Mouse (Mus musculus) kidney, embryonic 16.5 days (tissue): ENCODE results near the gene Fam168a. TPM values are rescaled to one million over a fixed set of nuclear protein-coding genes. Genes with fewer than 3 reads are reported as not detected.

Experiments used
- ATAC-seq: fragments of 200-750 bp; cut with Nextera tagmentation; 2 replicates; pipeline ENCODE4 v1.8.0; 2017; ENCODE audit warnings: moderate TSS enrichment; ENCODE audit not compliant: low FRiP score, low TSS enrichment
- H3K27ac ChIP-seq: fragments of 300-500 bp; sonication (generic); 2 replicates; pipeline ENCODE4 v1.5.1; 2014; ENCODE audit warnings: low read length
- H3K27me3 ChIP-seq: fragments of 300-500 bp; sonication (generic); 2 replicates; pipeline ENCODE4 v1.6.1; 2014; ENCODE audit warnings: low read length, control low read depth, mixed read lengths; ENCODE audit not compliant: insufficient read depth
- H3K36me3 ChIP-seq: fragments of 300-500 bp; sonication (generic); 2 replicates; pipeline ENCODE4 v1.6.1; 2014; ENCODE audit warnings: low read length, control low read depth, mixed read lengths; ENCODE audit not compliant: insufficient read depth
- H3K4me1 ChIP-seq: fragments of 300-500 bp; sonication (generic); 2 replicates; pipeline ENCODE4 v1.6.1; 2014; ENCODE audit warnings: low read length, control low read depth, mixed read lengths; ENCODE audit not compliant: insufficient read depth
- H3K4me2 ChIP-seq: fragments of 300-500 bp; sonication (generic); replicated peaks from 2 replicates; pipeline ENCODE4 v1.6.1; 2014; ENCODE audit warnings: low read depth, low read length
- H3K4me3 ChIP-seq: fragments of 300-500 bp; sonication (generic); 2 replicates; pipeline ENCODE4 v1.5.1; 2014; ENCODE audit warnings: mild to moderate bottlenecking, low read length
- H3K9ac ChIP-seq: fragments of 300-500 bp; sonication (generic); replicated peaks from 2 replicates; pipeline ENCODE4 v1.6.1; 2014; ENCODE audit warnings: low read length
- H3K9me3 ChIP-seq: fragments of 300-500 bp; sonication (generic); 2 replicates; pipeline ENCODE4 v1.6.1; 2016; ENCODE audit warnings: low read length, control low read depth
- WGBS: fragments of 180-500 bp; shearing (Covaris S2); extraction: QIAGEN DNeasy Blood & Tissue Kit; methylation state at CpG from one replicate; pipeline ENCODE4 v1.1.7; 2014; 5-methylcytosine and 5-hydroxymethylcytosine counted together
- polyA plus RNA-seq: library from polyadenylated mRNA; unstranded; fragments of >200 nt; fragmentation: Nextera tagmentation; extraction: Ambion mirVana; gene quantifications from 2 replicates; pipeline ENCODE4 v1.2.1, GENCODE M21; 2015

Fam168a gene
- polyA plus RNA-seq, 1 experiment from 2014 or later = 35.2 TPM

DNA sequence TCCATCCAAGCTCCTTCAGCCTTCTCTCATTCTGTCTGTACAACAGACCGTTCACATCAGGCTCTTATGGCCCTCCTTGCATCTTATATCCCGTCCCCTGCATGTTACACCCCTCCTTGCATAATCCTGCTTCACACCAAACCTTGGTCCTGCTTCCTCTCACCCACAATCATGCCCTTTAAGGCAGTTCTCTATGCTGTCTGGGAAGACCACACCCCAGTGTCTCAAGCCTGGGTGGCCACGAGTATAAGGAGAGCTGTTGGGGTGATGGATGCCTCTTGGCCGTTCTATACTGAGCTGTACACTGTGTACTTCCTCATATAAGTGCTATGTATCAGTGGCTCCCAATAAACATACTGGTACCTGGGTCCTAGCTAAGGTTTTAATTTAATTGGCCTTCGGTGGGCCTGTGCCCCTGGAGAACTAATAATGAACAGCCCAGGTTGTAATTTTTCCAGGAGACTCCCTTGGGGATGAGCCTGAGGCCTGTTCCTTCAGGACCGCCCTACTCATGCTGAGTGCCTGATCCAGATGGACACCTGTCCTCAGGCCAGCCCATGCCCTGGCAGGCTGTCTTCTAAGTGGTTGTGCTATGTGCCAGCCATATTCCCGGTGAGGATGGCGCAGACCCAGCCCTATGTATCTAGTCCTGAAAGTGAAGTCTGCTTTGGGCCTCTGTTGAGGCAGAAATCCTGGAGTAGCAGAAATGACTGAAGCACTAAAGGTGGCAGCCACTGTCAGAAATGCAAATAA, 163.6 kb downstream of the Fam168a start:
- H3K36me3 ChIP-seq = peaks cover 34% of the 10 kb centered on the region
- no peak overlapping the region for H3K4me2 ChIP-seq
- 86% methylated on average over 8 of the region's 8 CpGs for WGBS
- H3K27me3 ChIP-seq = no peaks in the 10 kb centered on the region
- H3K4me3 ChIP-seq = no peak overlapping the region
- H3K9ac ChIP-seq = no peak overlapping the region
- no peak for ATAC-seq
- no peaks in the 10 kb centered on the region for H3K9me3 ChIP-seq
- H3K27ac ChIP-seq = no peak overlapping the region
- H3K4me1 ChIP-seq = peaks cover 6% of the 10 kb centered on the region; the same call in 1 of the 2 replicates

DNA sequence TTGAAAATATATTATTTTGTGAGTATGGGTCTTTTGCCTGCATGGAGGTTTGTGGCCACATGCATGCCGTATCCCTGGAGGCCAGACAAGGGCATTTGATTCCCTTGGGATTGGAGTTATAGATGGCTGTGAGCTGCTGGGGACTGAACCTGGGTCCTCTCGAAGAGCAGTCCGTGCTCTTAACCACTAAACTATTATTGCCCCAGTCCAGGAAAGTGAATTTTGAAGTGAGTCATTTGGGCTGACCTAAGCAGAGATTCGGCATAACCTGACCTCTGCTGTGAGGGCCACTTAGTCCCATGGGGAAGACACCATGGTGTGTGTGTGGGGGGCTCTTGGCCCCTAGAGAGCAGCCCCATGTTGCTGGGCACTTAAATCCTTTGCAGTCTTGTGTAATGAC, 164.9 kb downstream of the Fam168a start:
- Histone ChIP-seq H3K4me2 (no peak overlapping the region), H3K27ac (no peak overlapping the region), H3K4me3 (no peak overlapping the region), H3K9me3 (no peaks in the 10 kb centered on the region), H3K9ac (no peak overlapping the region), H3K27me3 (no peaks in the 10 kb centered on the region), H3K4me1 (peaks cover 8% of the 10 kb centered on the region; the same call in 1 of the 2 replicates), H3K36me3 (peaks cover 41% of the 10 kb centered on the region)
- 88% methylated on average over 4 of the region's 4 CpGs for whole genome bisulfite sequencing
- ATAC-seq = no peak

DNA sequence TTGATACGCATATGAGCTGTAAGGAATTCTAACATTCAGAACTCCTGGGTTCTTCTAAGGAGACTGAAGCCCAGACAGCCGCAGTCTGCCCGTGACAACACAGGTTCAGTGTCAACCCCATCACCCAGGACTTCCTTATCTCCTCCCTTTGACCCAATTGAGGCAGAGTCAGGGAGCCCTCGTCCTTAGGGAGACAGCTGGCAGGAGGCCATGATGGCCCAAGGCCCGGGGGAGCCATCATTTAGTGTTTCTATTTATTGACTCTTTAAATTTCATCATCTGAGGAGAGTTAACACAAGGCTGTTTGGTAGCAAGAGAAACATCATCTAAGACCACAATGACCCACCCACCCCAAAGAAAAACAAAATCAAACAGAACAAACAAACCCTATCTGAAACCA, 165.5 kb downstream of the Fam168a start:
- H3K9ac ChIP-seq = no peak overlapping the region
- no peaks in the 10 kb centered on the region for H3K9me3 ChIP-seq
- no peak overlapping the region for H3K4me3 ChIP-seq
- no peak overlapping the region for H3K27ac ChIP-seq
- H3K27me3 ChIP-seq = no peaks in the 10 kb centered on the region
- ATAC-seq = no peak
- H3K4me1 ChIP-seq = peaks cover 8% of the 10 kb centered on the region; the same call in 1 of the 2 replicates
- 67% methylated on average over 5 of the region's 5 CpGs for WGBS
- peaks cover 46% of the 10 kb centered on the region for H3K36me3 ChIP-seq
- H3K4me2 ChIP-seq = no peak overlapping the region

DNA sequence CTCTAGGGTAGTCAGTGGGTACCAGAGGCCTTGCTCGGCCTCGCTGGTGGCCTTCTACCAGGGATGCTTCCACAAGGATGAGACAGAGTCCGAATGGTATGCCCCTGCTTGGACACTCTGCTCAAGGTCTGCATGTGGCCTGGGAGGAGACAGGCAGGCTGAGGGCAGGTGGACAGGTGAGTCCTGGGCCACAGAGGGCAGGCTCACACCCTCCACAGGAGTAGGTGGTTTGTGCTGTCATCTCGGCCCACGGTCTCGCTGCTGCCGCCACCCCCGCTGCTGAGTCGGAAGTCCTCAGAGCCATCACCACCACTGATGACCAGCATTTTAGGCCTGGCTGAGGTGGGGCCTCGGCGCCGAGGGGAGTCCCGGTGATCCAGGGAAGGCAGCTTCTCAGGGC, 166.8 kb downstream of the Fam168a start:
- Histone ChIP-seq H3K27ac (no peak overlapping the region), H3K9ac (no peak overlapping the region), H3K4me3 (no peak overlapping the region), H3K36me3 (peaks cover 58% of the 10 kb centered on the region), H3K9me3 (no peaks in the 10 kb centered on the region), H3K4me1 (peaks cover 8% of the 10 kb centered on the region; the same call in 1 of the 2 replicates), H3K4me2 (no peak overlapping the region), H3K27me3 (no peaks in the 10 kb centered on the region)
- no peak for ATAC-seq
- 87% methylated on average over 13 of the region's 13 CpGs for WGBS

DNA sequence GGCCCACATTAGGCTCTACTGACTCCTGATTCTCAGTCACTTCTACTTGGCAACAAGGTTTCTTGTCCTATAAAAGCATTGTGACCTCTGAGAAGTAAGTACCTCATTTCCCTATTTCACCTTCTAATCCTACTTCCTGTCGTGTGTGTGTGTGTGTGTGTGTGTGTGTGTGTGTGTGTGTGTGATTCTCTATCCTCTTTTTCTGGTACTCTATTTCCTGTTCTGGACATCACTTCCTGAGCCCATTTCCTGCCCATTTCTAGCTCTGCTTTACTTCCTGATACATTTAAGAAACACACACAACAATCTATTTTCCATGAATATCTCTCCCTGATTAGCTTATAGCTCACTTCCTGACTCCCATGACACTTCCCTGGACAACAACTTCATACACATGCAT, 169.4 kb downstream of the Fam168a start:
- 46% methylated on average over 1 of the region's 1 CpGs for WGBS
- Histone ChIP-seq H3K9me3 (no peaks in the 10 kb centered on the region), H3K4me3 (no peak overlapping the region), H3K27ac (peak overlapping the region; percentile 84), H3K9ac (0 out of 2 replicates have a peak overlapping the region, but pooled peaks have one; percentile 6), H3K4me1 (peaks cover 8% of the 10 kb centered on the region; the same call in 1 of the 2 replicates), H3K36me3 (peaks cover 82% of the 10 kb centered on the region), H3K4me2 (no peak overlapping the region), H3K27me3 (no peaks in the 10 kb centered on the region)
- ATAC-seq = no peak

DNA sequence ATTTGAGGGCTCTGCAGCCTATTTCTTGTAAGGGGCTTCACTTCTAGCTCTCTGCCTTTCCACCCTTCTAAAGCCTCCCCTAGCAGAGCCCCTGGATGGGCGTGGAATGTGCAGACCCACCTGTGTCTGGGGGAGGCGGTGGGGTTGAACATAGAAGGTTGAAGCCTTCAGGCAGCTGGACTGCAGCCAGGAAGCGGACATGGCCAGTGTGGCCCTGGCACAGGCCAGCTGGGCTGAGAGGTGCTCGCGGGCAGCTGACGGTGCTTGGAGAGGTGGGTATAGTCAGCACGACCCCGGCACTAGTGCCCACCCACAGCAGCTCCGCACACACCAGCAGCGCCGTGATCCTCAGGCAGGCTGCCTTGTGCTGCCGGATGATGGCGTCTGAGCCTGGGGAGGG, 169.9 kb downstream of the Fam168a start:
- peak overlapping the region; percentile 84 for H3K27ac ChIP-seq
- no peaks in the 10 kb centered on the region for H3K9me3 ChIP-seq
- WGBS = 80% methylated on average over 13 of the region's 13 CpGs
- peaks cover 84% of the 10 kb centered on the region for H3K36me3 ChIP-seq
- H3K9ac ChIP-seq = 0 out of 2 replicates have a peak overlapping the region, but pooled peaks have one; percentile 6
- peaks cover 8% of the 10 kb centered on the region; the same call in 1 of the 2 replicates for H3K4me1 ChIP-seq
- ATAC-seq = 0 out of 2 replicates have a peak, but pooled peaks have one; percentile 13
- no peak overlapping the region for H3K4me2 ChIP-seq
- no peak overlapping the region for H3K4me3 ChIP-seq
- no peaks in the 10 kb centered on the region for H3K27me3 ChIP-seq

DNA sequence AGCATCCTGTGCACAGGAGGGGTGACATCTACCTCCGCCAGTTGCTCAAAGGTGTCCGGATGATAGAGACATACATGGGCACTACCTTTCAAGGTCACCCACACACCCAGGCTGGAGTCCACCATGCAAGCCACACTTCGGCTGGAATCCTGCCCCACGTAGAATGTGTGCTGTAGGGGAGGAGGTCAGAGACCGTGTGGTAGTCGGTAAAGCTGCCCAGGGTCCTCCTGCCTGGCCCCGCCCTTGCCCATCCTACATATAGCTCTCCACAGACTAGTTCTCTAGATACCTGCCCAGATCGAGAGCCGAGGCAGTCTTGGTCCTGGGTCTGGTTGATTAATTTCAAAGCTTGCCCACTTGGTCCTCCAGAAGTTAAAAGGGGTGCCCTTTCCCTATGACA, 170.3 kb downstream of the Fam168a start:
- peaks cover 85% of the 10 kb centered on the region for H3K36me3 ChIP-seq
- no peak for ATAC-seq
- H3K4me3 ChIP-seq = no peak overlapping the region
- H3K9ac ChIP-seq = no peak overlapping the region
- no peaks in the 10 kb centered on the region for H3K9me3 ChIP-seq
- H3K27me3 ChIP-seq = no peaks in the 10 kb centered on the region
- H3K4me2 ChIP-seq = no peak overlapping the region
- peaks cover 8% of the 10 kb centered on the region; the same call in 1 of the 2 replicates for H3K4me1 ChIP-seq
- WGBS = 88% methylated on average over 9 of the region's 9 CpGs
- 0 out of 2 replicates have a peak overlapping the region, but pooled peaks have one; percentile 84 for H3K27ac ChIP-seq

DNA sequence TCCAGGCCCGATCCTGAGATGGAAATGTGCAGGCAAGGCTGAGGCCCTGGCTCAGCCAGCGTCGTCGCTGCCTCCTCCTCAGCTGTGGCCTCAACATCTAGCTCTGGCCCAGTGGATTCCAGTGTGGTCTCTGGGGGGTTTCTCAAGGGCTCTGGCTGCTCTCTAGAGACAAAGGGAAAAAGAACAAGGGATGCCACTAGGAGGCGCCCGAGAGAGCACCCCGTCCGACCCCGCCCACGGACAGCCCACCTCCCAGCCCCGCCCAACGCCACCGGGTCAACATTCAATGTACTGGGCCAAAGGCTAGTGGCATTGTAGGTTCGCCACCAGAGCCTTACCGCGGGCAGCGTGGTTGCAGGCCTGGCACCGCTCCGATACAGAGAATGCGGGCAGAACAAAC, 173.2 kb downstream of the Fam168a start:
- no peak overlapping the region for H3K4me2 ChIP-seq
- 28% methylated on average over 20 of the region's 20 CpGs for WGBS
- no peak overlapping the region for H3K9ac ChIP-seq
- ATAC-seq = 0 out of 2 replicates have a peak, but pooled peaks have one; percentile 11
- H3K4me1 ChIP-seq = 0 out of 2 replicates have a peak, but pooled peaks cover 2% of the 10 kb centered on the region
- peaks cover 88% of the 10 kb centered on the region for H3K36me3 ChIP-seq
- no peaks in the 10 kb centered on the region for H3K9me3 ChIP-seq
- no peak overlapping the region for H3K27ac ChIP-seq
- no peak overlapping the region for H3K4me3 ChIP-seq
- no peaks in the 10 kb centered on the region for H3K27me3 ChIP-seq

DNA sequence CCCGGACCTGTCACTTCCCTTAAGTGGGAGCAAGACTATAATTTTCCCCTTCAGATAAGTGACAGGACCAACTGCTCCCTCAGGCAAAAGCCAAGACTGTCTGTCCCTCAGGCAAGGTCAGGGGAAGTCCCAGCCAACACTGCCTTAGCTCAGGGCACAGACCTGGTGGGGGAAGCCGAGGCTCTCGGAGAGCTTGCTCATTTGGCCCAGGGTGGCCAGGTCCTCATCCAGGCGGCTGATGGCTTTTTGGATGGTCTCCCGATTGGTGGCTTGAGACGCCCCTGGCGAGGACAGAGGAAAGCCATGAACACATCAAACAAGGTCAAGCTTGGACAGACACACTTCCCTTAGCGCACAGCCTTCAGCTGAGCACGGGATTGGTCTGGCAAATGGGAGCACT, 175.1 kb downstream of the Fam168a start:
- no peak for ATAC-seq
- WGBS = 84% methylated on average over 9 of the region's 9 CpGs
- Histone ChIP-seq H3K9ac (no peak overlapping the region), H3K4me2 (no peak overlapping the region), H3K4me3 (no peak overlapping the region), H3K27me3 (no peaks in the 10 kb centered on the region), H3K36me3 (peaks cover 89% of the 10 kb centered on the region), H3K27ac (no peak overlapping the region), H3K4me1 (no peaks in the 10 kb centered on the region), H3K9me3 (no peaks in the 10 kb centered on the region)

DNA sequence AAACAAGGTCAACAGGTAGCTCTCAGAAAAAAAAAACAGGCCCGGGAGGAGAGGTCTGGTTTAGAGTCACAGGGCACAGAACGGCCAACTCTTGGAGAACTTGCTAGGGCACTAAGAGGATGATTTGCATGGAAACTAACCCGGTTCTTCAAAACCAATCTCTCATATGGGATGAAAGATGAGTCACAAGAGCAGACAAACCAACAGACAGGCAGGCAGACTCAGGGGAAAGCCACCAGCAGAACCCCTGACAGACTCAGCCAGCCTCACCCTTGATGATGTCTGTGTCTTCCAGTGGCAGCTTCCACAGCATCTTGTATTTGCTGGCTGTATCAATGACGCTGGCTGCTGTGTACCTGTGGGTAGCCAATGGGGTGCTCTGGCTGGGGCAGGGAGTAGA, 175.5 kb downstream of the Fam168a start:
- ATAC-seq = no peak
- Histone ChIP-seq H3K9ac (no peak overlapping the region), H3K27me3 (no peaks in the 10 kb centered on the region), H3K4me3 (no peak overlapping the region), H3K36me3 (peaks cover 87% of the 10 kb centered on the region), H3K9me3 (no peaks in the 10 kb centered on the region), H3K27ac (no peak overlapping the region), H3K4me2 (no peak overlapping the region), H3K4me1 (no peaks in the 10 kb centered on the region)
- WGBS = 78% methylated on average over 4 of the region's 4 CpGs
